Mouse (Mus musculus) olfactory bulb, adult 2 months (tissue): ENCODE results near the gene Kmt2a.

Source experiments
- CTCF ChIP-seq: fragments of 200-500 bp; IDR thresholded peaks from 2 replicates; pipeline ENCODE4 v1.5.1; 2012; ENCODE audit warnings: low read depth, mild to moderate bottlenecking, low read length, moderate library complexity; ENCODE audit not compliant: insufficient read depth
- POLR2A ChIP-seq: fragments of 200-500 bp; IDR thresholded peaks from 2 replicates; pipeline ENCODE4 v1.6.1; 2012; ENCODE audit warnings: mild to moderate bottlenecking, low read depth, low read length, moderate library complexity; ENCODE audit not compliant: insufficient read depth

DNA sequence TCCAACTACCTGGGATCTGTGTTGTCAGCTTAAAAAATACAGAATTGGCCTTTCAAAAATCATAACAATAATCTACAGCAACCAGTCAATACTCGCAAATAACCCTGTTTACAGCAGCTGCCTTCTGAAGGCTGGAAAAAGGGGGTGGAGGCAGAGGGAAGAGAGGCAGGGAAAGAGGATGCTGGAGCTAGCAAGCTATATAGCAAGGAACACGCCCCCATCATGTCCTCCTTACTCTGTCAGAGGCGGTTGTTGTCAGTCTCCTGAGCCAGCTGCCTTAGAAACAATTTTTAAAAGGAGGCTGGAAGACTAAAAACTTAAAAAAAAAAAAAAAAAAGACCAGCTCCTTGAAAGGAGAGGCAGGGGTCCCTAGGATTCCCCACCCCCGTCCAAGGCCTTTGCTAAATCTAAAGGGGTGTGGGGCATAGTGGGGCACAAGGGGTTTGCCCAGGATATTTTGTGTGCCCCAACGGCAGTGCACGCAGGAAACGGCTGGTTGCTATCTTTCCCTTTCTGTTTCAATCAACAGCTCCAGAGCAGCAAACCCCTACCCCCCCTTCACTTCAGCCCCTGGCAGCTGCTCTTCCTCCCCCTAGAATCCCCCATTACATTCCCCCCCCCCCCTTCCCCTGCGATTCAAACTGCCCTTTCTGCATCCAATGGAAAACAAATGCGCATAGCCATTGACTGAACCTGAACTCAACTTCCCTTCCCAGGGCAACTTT, 2.2 kb downstream of the Kmt2a start:
- TF ChIP-seq CTCF, result no peak
- no peak for TF ChIP-seq POLR2A
